Mouse (Mus musculus) G1E (cell line): Measurements from ENCODE around the gene Kndc1. TPM values are rescaled to one million over a fixed set of nuclear protein-coding genes. Genes with fewer than 3 reads are reported as not detected.

Experiments
- ATAC-seq: 2 replicates; pipeline ENCODE4 v1.8.0; 2016; ENCODE audit warnings: mild to moderate bottlenecking; ENCODE audit not compliant: insufficient number of reproducible peaks, poor library complexity, low FRiP score, severe bottlenecking; ENCODE audit errors: extremely low read depth
- DNase-seq: peaks from one replicate; pipeline ENCODE4 v3.0.0; 2012; ENCODE audit warnings: low spot score
- H3K27me3 ChIP-seq: 2 replicates; pipeline ENCODE4 v1.6.1; 2012; ENCODE audit warnings: mild to moderate bottlenecking, low read length, inconsistent platforms; ENCODE audit not compliant: insufficient read depth
- H3K36me3 ChIP-seq: replicated peaks from 2 replicates; pipeline ENCODE3; 2012; ENCODE audit warnings: mild to moderate bottlenecking, inconsistent platforms
- H3K4me1 ChIP-seq: 2 replicates; pipeline ENCODE4 v1.6.1; 2012; ENCODE audit warnings: low read depth, low read length, inconsistent platforms, mixed read lengths; ENCODE audit not compliant: insufficient read depth
- H3K4me3 ChIP-seq: 2 replicates; pipeline ENCODE4 v1.5.1; 2012; ENCODE audit warnings: low read depth, mild to moderate bottlenecking, inconsistent platforms, low read length, moderate library complexity, mixed read lengths
- H3K9me3 ChIP-seq: replicated peaks from 2 replicates; pipeline ENCODE4 v1.6.1; 2012; ENCODE audit warnings: inconsistent platforms
- CTCF ChIP-seq: IDR thresholded peaks from 2 replicates; pipeline ENCODE4 v1.5.1; 2012; ENCODE audit warnings: low read depth, low read length, inconsistent platforms, mixed read lengths
- GATA1 ChIP-seq: IDR thresholded peaks from 2 replicates; pipeline ENCODE4 v1.6.1; 2012; ENCODE audit warnings: borderline replicate concordance, low read length, inconsistent platforms, mixed read lengths
- GATA2 ChIP-seq: IDR thresholded peaks from 2 replicates; pipeline ENCODE4 v1.6.1; 2012; ENCODE audit warnings: low read depth, low read length, inconsistent platforms, borderline replicate concordance
- POLR2AphosphoS5 ChIP-seq: IDR thresholded peaks from 2 replicates; pipeline ENCODE4 v1.6.1; 2012; ENCODE audit warnings: low read depth, low read length, inconsistent platforms; ENCODE audit not compliant: insufficient replicate concordance
- TAL1 ChIP-seq: conservative IDR thresholded peaks from 2 replicates; pipeline ENCODE4 v1.6.1; 2012; ENCODE audit warnings: low read depth, low read length, inconsistent platforms, mixed read lengths
- polyA plus RNA-seq: library from polyadenylated mRNA; stranded (reverse); fragments of >175 nt; gene quantifications from 2 replicates; pipeline ENCODE4 v1.2.3, GENCODE M21; 2012
- total RNA-seq, 2 experiments: library from RNA; stranded (forward) in 1 of 2; stranded (reverse) in 1 of 2; fragments of 200-1000 nt in 1 of 2; fragments of >200 nt in 1 of 2; fragmentation: Nextera tagmentation in 1 of 2; gene quantifications; 2 replicates each; pipeline ENCODE4 v1.2.3; 2014 to 2017

The Kndc1 gene
- total and polyA plus RNA-seq, 3 experiments, result 0.38 TPM; not detected in 2

- H3K4me1 ChIP-seq, result no peaks in the 10 kb centered on the region
- H3K36me3 ChIP-seq, result no peaks in the 10 kb centered on the region
- DNase-seq (no peak), ATAC-seq (no peak)
- H3K4me3 ChIP-seq, result no peak overlapping the region
- TF ChIP-seq GATA2 (no peak), GATA1 (no peak), TAL1 (no peak), CTCF (peak; percentile 44), POLR2AphosphoS5 (no peak)
- H3K9me3 ChIP-seq, result peaks cover 25% of the 10 kb centered on the region
- H3K27me3 ChIP-seq, result peaks cover 2% of the 10 kb centered on the region; the same call in 1 of the 2 replicates
These were observed 33.1 kb upstream of the Kndc1 start for GRCm38 (mm10) chr7:139861411-139861810.

- ATAC-seq (no peak), DNase-seq (no peak)
- Histone ChIP-seq H3K36me3 (no peaks in the 10 kb centered on the region), H3K4me1 (no peaks in the 10 kb centered on the region), H3K4me3 (no peak overlapping the region), H3K27me3 (peaks cover 4% of the 10 kb centered on the region; the same call in 1 of the 2 replicates), H3K9me3 (peaks cover 22% of the 10 kb centered on the region)
- TF ChIP-seq CTCF (no peak), GATA1 (no peak), GATA2 (no peak), TAL1 (no peak), POLR2AphosphoS5 (no peak)
These were observed 31.4 kb upstream of the Kndc1 start for GRCm38 (mm10) chr7:139863076-139863475.

- no peak overlapping the region for H3K4me3 ChIP-seq
- DNase-seq, result no peak
- H3K9me3 ChIP-seq, result peaks cover 22% of the 10 kb centered on the region
- ATAC-seq, result no peak
- peaks cover 4% of the 10 kb centered on the region; the same call in 1 of the 2 replicates for H3K27me3 ChIP-seq
- no peaks in the 10 kb centered on the region for H3K36me3 ChIP-seq
- H3K4me1 ChIP-seq, result no peaks in the 10 kb centered on the region
- TF ChIP-seq POLR2AphosphoS5, result no peak
These were observed 30.2 kb upstream of the Kndc1 start for GRCm38 (mm10) chr7:139864253-139864652.

- no peaks in the 10 kb centered on the region for H3K4me1 ChIP-seq
- no peak overlapping the region for H3K4me3 ChIP-seq
- no peak for DNase-seq
- H3K9me3 ChIP-seq, result peaks cover 22% of the 10 kb centered on the region
- H3K27me3 ChIP-seq, result peaks cover 4% of the 10 kb centered on the region; the same call in 1 of the 2 replicates
- ATAC-seq, result no peak
- no peak for TF ChIP-seq CTCF
- no peak for TF ChIP-seq GATA2
- no peak for TF ChIP-seq GATA1
- TF ChIP-seq POLR2AphosphoS5, result no peak
- TF ChIP-seq TAL1, result no peak
- H3K36me3 ChIP-seq, result no peaks in the 10 kb centered on the region
These were observed 29.6 kb upstream of the Kndc1 start for GRCm38 (mm10) chr7:139864871-139865270.

- DNase-seq (no peak), ATAC-seq (no peak)
- H3K36me3 ChIP-seq, result no peaks in the 10 kb centered on the region
- peaks cover 9% of the 10 kb centered on the region; the same call in 1 of the 2 replicates for H3K27me3 ChIP-seq
- H3K4me1 ChIP-seq, result no peaks in the 10 kb centered on the region
- peaks cover 38% of the 10 kb centered on the region for H3K9me3 ChIP-seq
- no peak for TF ChIP-seq TAL1
- TF ChIP-seq CTCF, result no peak
- H3K4me3 ChIP-seq, result no peak overlapping the region
These were observed 23.5 kb upstream of the Kndc1 start for GRCm38 (mm10) chr7:139871014-139871413.

- Histone ChIP-seq H3K36me3 (no peaks in the 10 kb centered on the region), H3K27me3 (0 out of 2 replicates have a peak, but pooled peaks cover 4% of the 10 kb centered on the region), H3K4me3 (no peak overlapping the region), H3K9me3 (peaks cover 49% of the 10 kb centered on the region), H3K4me1 (no peaks in the 10 kb centered on the region)
- no peak for ATAC-seq
- no peak for DNase-seq
- TF ChIP-seq CTCF (no peak; the same call in 1 of the 2 replicates), GATA2 (no peak), TAL1 (no peak), GATA1 (no peak), POLR2AphosphoS5 (no peak)
These were observed 17.2 kb upstream of the Kndc1 start for GRCm38 (mm10) chr7:139877167-139877792.

- TF ChIP-seq POLR2AphosphoS5 (no peak), GATA2 (no peak), CTCF (no peak), GATA1 (no peak), TAL1 (no peak)
- no peaks in the 10 kb centered on the region for H3K4me1 ChIP-seq
These were observed 16.4 kb upstream of the Kndc1 start for GRCm38 (mm10) chr7:139878122-139878521.

More at GRCm38 (mm10) chr7:139878122-139878521, 16.4 kb upstream of the Kndc1 start:
- 0 out of 2 replicates have a peak, but pooled peaks cover 4% of the 10 kb centered on the region for H3K27me3 ChIP-seq
- DNase-seq (no peak), ATAC-seq (no peak)
- H3K4me3 ChIP-seq, result no peak overlapping the region
- no peaks in the 10 kb centered on the region for H3K36me3 ChIP-seq
- H3K9me3 ChIP-seq, result peaks cover 47% of the 10 kb centered on the region
